Mouse (Mus musculus) left cerebral cortex, postnatal 4 days (tissue): ENCODE results near the gene Apol7b. TPM values are rescaled to one million over a fixed set of nuclear protein-coding genes. Genes with fewer than 3 reads are reported as not detected.
A peak's percentile ranks its signal among the peaks of the same experiment; 100 is the strongest.

ENCODE experiments used
- DNase-seq: peaks from one replicate; pipeline ENCODE4 v3.0.0-alpha.2; 2022
- intact Hi-C: fragments of 180-260 bp; cut with DNase I; formaldehyde crosslinking; loops from one replicate; pipeline ENCODE4 v1.15.1; 2025
- total RNA-seq, 2 experiments: library from RNA; stranded (reverse); gene quantifications; 2 replicates each; pipeline ENCODE4 v1.2.3; 2021

The Apol7b gene
- total RNA-seq, 2 experiments from 2014 or later, result not detected

DNA sequence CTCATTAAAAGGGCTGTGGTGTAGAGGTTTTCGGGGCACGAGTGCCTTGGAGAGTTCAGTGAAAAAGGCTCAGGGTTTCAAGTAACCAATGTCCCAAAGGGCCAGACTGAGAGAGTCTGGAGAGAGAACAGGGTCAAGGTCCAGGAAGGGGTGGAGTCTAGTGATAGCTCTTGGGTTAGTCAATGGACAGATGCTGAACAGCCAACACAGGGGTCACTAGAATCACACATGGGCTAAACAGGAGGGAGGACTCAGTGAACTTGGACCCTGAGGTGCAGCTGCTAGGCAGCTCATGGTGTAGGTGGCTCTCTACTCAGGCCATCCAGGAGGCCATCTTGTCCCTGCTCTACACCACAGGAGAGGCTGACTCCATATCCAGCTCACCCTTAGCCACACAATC, 59.8 kb downstream of the Apol7b start:
- intact Hi-C loops, result no loop called here
- DNase-seq, result no peak

DNA sequence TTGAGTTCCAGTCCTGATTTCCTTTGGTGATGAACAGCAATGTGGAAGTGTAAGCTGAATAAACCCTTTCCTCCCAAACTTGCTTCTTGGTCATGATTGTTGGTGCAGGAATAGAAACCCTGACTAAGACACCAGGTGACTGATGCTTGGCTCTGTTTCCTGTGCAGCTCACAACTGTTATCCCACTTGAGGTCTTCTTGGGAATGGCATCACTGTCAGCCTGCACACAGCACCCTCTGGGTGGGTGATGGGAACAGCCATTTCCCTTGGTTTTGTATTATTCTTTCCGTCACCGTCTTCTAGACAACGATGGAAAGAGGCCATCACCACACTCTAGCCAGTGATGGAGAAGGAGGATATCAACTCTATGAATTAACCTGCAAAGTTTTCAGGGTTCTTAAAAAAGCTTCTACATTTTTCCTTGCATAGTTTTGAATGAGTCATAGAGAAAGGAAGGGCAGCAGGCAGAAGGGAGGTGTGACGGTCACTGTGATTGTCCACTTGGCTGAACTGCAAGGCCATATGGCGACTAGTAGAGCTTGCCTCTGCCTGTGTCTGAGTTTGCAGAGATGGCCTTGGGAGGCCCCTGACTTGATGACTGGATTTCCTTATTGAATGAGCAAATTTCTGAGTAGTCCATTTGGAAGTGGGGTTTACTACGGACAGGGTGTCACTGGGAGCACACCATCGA, 62.8 kb downstream of the Apol7b start:
- intact Hi-C loops, result no loop called here
- DNase-seq, result no peak

DNA sequence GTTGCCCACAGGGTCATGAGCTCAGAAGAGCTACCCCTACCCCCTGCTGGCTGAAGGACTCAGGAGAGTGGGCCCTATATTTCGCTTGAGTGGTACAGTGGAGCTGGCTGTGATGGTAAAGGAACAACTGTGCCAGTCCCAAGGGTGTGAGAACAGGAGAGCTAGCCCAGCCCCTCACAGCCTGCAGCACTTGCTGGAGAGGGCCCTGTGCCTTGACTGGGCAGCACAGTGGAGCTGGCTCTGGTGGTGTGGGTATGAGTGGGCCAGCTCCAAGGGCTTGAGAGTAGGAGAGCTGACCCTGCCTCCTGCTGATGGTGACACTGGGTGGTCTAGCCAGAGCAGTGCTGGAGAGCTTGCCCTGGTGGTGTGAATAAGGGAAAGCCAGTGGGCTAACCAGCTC, 64.4 kb downstream of the Apol7b start:
- no peak for DNase-seq

DNA sequence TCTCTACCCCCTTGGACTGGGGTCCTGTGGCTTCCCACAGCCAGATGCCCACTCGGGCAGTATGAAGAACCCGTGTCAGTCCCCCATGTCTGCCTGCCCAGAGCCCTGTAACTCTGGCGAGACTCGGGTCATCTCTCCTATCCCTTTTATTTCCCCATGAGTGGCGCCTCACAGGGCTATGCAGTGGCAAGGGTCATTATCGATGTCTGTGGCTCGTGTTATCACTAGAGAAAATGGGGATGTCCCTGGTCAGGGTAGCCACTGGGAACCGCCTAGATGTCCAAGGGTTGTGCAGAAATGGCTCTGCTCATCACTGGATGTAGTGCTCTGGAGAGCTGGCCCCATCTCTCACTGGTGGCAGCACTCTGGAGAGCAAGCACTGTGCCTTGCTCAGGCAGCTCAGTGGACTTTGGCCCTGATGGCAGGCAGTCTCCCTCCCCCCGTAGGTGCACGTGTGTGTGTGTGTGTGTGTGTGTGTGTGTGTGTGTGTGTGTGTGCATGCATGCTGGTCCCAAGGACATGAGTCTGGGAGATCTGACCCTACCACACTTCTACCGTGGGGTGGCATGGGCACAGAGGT, 64.9 kb downstream of the Apol7b start:
- intact Hi-C loops, result no loop called here
- no peak for DNase-seq

More for the DNA sequence above, 64.4 kb downstream of the Apol7b start:
- intact Hi-C loops, result no loop called here

DNA sequence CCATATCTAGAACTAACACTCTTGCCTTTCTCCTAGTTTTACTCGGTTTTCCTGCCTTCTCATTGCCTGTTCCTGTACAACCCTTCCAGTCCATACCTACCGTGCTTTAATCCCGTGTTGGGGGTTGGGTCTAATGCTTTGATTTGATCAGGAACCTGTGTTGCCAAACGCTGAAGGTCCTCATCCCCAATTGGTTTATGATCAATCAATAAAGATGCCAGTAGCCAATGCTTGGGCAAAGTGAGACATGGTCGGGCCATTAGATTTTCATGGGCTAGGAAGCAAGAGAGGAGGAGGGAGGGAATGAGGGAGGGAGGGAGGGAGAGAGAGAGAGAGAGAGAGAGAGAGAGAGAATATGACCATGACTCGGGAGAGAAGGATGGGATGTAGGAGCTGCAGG, 65.8 kb downstream of the Apol7b start:
- intact Hi-C loops, result no loop called here
- no peak for DNase-seq

DNA sequence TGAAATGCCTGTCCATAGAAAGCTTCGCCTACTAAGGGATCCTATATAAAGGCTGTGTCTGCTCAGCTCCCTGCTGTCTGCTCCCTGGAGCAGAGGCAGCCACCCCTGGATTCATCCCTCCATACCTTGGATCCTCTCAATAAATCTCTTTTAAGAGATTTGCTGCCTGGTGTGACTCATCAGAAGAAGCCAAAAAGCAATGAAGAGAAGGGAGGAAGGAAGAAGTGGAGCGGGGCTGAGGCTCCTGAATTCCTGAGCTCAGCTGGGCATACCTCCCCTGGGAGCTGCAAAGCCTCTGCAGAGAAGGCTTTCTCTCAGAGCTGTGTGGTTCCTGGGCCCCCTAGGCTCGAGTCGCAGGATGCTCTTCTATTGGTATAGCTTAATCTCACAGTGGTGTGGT, 67.4 kb downstream of the Apol7b start:
- intact Hi-C loops, result no loop called here
- DNase-seq, result no peak

DNA sequence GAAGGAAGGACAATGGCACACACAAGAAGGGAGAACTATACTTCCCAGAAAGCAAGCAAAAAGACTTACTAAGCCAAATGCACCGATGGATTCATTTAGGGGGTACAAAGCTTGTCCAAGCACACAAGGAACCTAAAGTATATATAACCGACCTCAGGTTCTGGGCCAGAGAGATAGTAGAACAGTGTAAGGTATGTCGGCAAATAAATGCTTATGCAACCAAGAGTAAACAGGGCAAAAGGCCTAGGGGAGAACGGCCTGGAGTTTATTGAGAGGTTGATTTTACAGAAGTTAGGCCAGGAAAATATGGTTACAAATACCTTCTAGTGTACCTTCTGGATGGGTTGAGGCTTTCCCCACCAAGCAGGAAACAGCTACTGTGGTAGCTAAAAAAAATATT, 69.9 kb downstream of the Apol7b start:
- intact Hi-C loops, result no loop called here
- no peak for DNase-seq

DNA sequence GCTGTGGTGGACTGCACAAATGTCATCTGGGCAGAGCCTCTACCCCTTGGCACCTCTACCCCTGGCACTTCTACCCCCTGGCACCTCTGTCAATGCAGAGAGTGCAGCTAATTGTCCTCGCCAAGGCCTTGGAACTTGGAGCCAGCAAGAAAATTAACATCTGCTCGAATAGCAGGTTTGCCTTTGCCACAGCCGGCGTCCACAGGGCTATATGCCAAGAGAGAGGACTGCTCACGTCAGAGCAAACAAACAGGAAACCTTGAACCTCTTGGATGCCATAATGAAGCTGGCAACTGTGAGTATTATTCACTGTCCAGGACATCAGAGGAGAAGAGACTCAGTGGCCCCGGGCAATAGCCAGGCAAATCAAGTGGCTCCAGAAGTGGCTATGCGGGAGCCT, 70.4 kb downstream of the Apol7b start:
- DNase-seq, result peak; percentile 81
- intact Hi-C loops, result no loop called here

Other genes starting within 250 kb of the Apol7b start
- gene Rbfox2, start 140.5 kb downstream of the Apol7b start, total RNA-seq, result 100 to 1,000 TPM; 418 to 432 TPM
- not detected for gene Apol7a, start 48.4 kb downstream of the Apol7b start, total RNA-seq
- gene Apol9a, start 36.4 kb downstream of the Apol7b start, total RNA-seq, result under 1 TPM in 1 of 2 experiments, not detected in 1; 0.22 TPM
- gene Apol10a, start 29.6 kb upstream of the Apol7b start, total RNA-seq, result not detected
- not detected for gene Apol11a, start 60.8 kb upstream of the Apol7b start, total RNA-seq
- gene Apol7c, start 85.8 kb upstream of the Apol7b start, total RNA-seq, result not detected
- not detected for gene 1700025B11Rik, start 114.4 kb upstream of the Apol7b start, total RNA-seq
- not detected for gene Apol10b, start 148.6 kb upstream of the Apol7b start, total RNA-seq
- not detected for gene Gm36245, start 151.8 kb upstream of the Apol7b start, total RNA-seq
- gene Apol11b, start 195.8 kb upstream of the Apol7b start, total RNA-seq, result not detected